Mouse (Mus musculus): ENCODE results near the gene Akap8l. TPM values are rescaled to one million over a fixed set of nuclear protein-coding genes. Genes with fewer than 3 reads are reported as not detected.

Akap8l gene
- polyA plus RNA-seq, 1 experiment from 2014 or later = 101 TPM

DNA sequence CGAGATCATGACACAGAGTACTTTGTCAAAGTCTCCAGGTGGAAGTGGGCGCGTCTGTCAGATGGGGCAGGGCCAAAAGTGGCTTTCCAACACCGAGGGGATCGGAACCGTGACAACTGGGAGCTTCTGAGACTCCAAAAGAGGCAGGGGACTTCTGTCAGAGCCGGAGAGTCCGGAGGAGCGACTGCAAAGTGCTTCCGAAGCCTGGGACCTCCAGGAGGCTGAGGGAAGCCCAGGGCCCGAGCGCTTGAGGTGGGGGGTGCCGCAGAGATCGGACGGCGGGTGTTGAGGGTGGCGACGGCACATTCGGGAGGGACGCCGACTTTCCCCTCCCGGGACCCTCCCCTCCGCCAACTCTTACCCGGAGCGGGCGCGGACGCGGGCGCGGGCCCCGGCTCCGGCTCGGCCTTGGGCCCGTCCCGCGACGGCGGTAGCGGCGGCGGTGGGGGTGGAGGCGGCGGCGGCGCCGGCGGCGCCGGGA lies 13.5 kb upstream of the Akap8l start:
- ATAC-seq (ENCODE audit: low read depth) = peak; percentile 48
- Histone ChIP-seq H3K36me3 (ENCODE audit: control insufficient read depth, insufficient read depth, low read length) (peaks cover 25% of the 10 kb centered on the region), H3K9me3 (ENCODE audit: control insufficient read depth, low read length) (no peaks in the 10 kb centered on the region), H3K27ac (ENCODE audit: low read length) (peak overlapping the region; percentile 59), H3K27me3 (ENCODE audit: control insufficient read depth, insufficient read depth, low read depth, low read length) (no peaks in the 10 kb centered on the region), H3K9ac (ENCODE audit: low read length) (peak overlapping the region; percentile 92), H3K4me3 (ENCODE audit: low read length) (peak overlapping the region; percentile 80), H3K4me2 (ENCODE audit: low read depth, low read length) (peak overlapping the region; percentile 93), H3K4me1 (replicated peaks; ENCODE audit: control insufficient read depth, insufficient read depth, low read length) (peaks cover 22% of the 10 kb centered on the region)
- WGBS = under 1% methylated on average over 33 of the region's 50 CpGs

DNA sequence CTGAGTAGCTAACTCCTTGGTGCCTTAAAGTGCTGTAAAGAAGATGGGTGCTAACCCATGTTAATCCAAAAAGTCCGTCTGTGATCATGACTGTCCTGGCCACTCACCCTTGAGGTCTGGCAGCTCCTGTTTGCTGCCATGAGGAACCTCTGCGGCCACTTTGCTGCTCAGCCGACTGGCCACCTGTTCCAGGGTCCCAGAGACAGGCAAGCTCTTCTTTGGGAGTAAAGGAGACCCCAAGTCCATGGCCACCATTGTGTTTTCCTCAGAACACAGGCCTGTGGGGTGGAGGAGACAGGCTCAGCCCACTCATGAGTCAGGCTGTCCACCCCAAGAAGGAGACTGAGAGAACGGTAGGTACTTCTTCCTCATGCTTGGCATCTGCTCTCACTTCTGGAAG lies 12.3 kb upstream of the Akap8l start:
- peak overlapping the region; percentile 92 for H3K9ac ChIP-seq (ENCODE audit: low read length)
- peak overlapping the region; percentile 93 for H3K4me2 ChIP-seq (ENCODE audit: low read depth, low read length)
- H3K4me1 ChIP-seq (replicated peaks; ENCODE audit: control insufficient read depth, insufficient read depth, low read length) = peaks cover 17% of the 10 kb centered on the region
- H3K4me3 ChIP-seq (ENCODE audit: low read length) = peak overlapping the region; percentile 80
- no peak overlapping the region for H3K27ac ChIP-seq (ENCODE audit: low read length)
- no peak for ATAC-seq (ENCODE audit: low read depth)
- no peaks in the 10 kb centered on the region for H3K27me3 ChIP-seq (ENCODE audit: control insufficient read depth, insufficient read depth, low read depth, low read length)
- H3K36me3 ChIP-seq (ENCODE audit: control insufficient read depth, insufficient read depth, low read length) = peaks cover 34% of the 10 kb centered on the region
- H3K9me3 ChIP-seq (ENCODE audit: control insufficient read depth, low read length) = no peaks in the 10 kb centered on the region
- 77% methylated on average over 4 of the region's 4 CpGs for WGBS

DNA sequence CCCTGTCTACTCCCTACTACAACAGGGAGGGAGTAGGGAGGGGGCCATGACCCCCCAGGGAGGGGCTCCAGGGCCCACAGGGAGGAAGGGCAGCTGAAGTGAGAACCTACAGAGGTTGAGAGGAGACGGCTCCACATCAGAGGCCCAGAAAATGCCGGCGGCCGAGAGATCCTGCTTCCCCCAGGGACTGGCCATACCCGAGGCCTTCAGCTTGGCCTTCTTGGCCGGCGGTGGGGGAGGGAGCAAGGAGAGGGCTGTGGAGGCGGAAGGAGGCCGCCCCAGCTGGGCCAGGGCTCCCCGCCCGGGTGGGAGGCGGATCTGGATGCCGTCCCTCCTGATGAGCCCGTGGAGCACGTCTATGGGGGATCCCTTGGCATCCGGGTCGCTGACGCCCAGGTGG lies 9.5 kb upstream of the Akap8l start:
- H3K4me1 ChIP-seq (replicated peaks; ENCODE audit: control insufficient read depth, insufficient read depth, low read length) = peaks cover 14% of the 10 kb centered on the region
- no peak overlapping the region for H3K27ac ChIP-seq (ENCODE audit: low read length)
- no peak overlapping the region for H3K9ac ChIP-seq (ENCODE audit: low read length)
- WGBS = 90% methylated on average over 10 of the region's 18 CpGs
- H3K9me3 ChIP-seq (ENCODE audit: control insufficient read depth, low read length) = no peaks in the 10 kb centered on the region
- no peak overlapping the region for H3K4me2 ChIP-seq (ENCODE audit: low read depth, low read length)
- ATAC-seq (ENCODE audit: low read depth) = no peak
- H3K4me3 ChIP-seq (ENCODE audit: low read length) = no peak overlapping the region
- H3K36me3 ChIP-seq (ENCODE audit: control insufficient read depth, insufficient read depth, low read length) = peaks cover 59% of the 10 kb centered on the region
- no peaks in the 10 kb centered on the region for H3K27me3 ChIP-seq (ENCODE audit: control insufficient read depth, insufficient read depth, low read depth, low read length)

DNA sequence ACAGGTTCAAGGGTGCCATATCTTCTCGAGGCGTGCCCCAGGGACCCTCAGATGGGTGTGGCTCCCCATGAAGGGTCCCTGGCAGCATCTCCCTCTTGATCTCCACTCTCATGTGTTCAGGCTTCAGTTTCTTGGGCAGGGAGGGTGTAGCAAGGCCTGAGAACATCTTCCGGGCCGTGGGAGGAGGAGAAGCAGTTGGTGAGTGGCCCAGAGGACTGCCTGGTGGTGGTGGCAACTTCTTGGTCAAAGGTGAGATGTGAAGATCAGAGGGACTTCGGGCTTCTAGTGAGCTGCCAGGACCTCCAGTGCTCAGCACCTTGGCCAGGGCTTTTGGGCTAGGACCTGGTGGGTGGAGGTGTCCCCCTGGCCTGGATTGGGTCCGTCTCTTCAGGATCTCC lies 8.5 kb upstream of the Akap8l start:
- H3K4me2 ChIP-seq (ENCODE audit: low read depth, low read length) = no peak overlapping the region
- H3K36me3 ChIP-seq (ENCODE audit: control insufficient read depth, insufficient read depth, low read length) = peaks cover 61% of the 10 kb centered on the region
- no peaks in the 10 kb centered on the region for H3K9me3 ChIP-seq (ENCODE audit: control insufficient read depth, low read length)
- no peak overlapping the region for H3K27ac ChIP-seq (ENCODE audit: low read length)
- 92% methylated on average over 6 of the region's 6 CpGs for WGBS
- no peak overlapping the region for H3K4me3 ChIP-seq (ENCODE audit: low read length)
- no peak overlapping the region for H3K9ac ChIP-seq (ENCODE audit: low read length)
- H3K4me1 ChIP-seq (replicated peaks; ENCODE audit: control insufficient read depth, insufficient read depth, low read length) = peaks cover 11% of the 10 kb centered on the region
- ATAC-seq (ENCODE audit: low read depth) = no peak
- no peaks in the 10 kb centered on the region for H3K27me3 ChIP-seq (ENCODE audit: control insufficient read depth, insufficient read depth, low read depth, low read length)

DNA sequence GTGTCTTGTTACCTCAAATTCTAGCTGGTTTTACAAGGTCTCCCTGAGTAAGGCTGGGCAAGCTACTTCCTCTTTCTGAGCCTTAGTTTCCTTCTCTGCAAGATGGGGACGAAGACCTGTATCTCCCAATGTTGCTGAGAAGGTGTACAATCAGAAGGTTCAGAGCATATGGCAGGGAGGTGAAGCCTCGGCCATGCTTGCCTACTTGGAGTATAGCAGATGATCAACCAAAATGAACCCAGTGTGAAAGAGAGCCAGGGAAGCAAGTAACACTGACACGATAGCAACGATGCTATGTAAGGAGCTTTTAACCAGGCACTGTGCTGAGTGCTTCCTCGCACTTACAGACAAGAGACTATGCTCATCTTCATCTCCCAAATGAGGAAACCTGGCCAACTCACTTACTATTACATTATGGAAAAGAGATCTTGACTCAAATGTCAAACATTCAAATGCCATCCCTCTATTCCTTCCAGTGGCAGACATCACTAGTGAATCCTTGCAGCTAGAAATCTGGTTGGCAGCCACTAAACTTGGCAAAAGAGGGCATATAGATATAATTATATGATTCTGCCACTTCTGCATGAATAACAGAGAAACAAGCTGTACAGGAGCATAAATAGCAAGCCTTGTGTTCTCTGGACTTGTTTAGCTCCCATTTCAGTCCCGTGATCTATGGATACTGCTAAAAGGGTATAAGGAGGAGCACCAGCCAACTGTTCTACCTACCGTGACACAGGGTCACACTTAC lies 8.0 kb upstream of the Akap8l start:
- Histone ChIP-seq H3K4me2 (ENCODE audit: low read depth, low read length) (no peak overlapping the region), H3K36me3 (ENCODE audit: control insufficient read depth, insufficient read depth, low read length) (peaks cover 61% of the 10 kb centered on the region), H3K27me3 (ENCODE audit: control insufficient read depth, insufficient read depth, low read depth, low read length) (no peaks in the 10 kb centered on the region), H3K4me1 (replicated peaks; ENCODE audit: control insufficient read depth, insufficient read depth, low read length) (peaks cover 10% of the 10 kb centered on the region), H3K27ac (ENCODE audit: low read length) (no peak overlapping the region), H3K9ac (ENCODE audit: low read length) (no peak overlapping the region), H3K9me3 (ENCODE audit: control insufficient read depth, low read length) (no peaks in the 10 kb centered on the region), H3K4me3 (ENCODE audit: low read length) (no peak overlapping the region)
- ATAC-seq (ENCODE audit: low read depth) = no peak
- 92% methylated on average over 7 of the region's 7 CpGs for WGBS

DNA sequence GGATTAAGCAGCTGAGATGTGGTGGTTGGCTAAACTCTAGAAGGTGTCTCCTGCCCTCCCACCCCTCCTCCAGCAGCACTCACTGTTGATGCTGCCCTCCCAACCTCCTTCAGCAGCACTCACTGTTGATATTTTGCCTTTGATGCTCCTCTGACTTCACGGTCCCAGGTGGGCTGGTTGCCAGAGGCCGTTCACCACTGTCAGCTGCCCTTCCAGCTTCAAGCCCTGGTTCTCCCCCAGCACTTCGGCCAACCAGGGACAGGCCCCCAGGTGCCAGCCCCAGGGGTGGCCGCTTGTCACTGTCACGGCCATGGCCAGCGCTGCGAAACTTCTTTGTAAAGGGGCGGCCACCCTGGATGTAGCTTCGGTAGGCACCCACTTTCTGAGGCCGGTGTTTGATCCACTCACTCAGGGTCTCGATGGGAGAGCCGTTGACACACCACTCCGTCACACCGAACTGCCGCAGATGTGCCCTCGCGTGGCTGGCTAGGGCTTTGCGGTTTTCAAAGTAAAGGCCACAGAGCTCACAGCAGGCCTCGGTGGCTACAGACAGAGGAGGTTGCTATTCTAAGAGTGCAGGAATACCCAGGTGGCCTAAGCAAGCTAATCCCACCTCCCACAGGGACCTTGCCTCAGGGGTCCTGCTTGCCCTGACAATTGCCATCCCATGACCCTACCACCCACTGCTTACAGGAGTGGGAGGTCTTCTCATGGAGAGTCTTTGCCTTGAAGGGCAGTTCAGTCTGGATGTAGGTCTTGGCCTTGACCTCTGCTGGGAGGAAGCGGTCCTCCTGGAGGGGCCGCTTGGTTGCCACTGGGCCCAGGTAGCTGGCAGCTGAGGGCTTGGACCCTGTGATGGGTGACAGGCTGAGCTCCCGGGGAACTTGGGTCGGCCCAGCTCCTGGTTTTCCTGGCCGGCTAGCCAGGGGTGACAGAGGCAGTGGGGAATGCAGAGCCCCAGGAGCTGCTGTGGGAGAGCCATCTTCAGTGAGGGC lies 6.7 kb upstream of the Akap8l start:
- H3K27me3 ChIP-seq (ENCODE audit: control insufficient read depth, insufficient read depth, low read depth, low read length) = no peaks in the 10 kb centered on the region
- no peak overlapping the region for H3K4me3 ChIP-seq (ENCODE audit: low read length)
- H3K9ac ChIP-seq (ENCODE audit: low read length) = no peak overlapping the region
- H3K36me3 ChIP-seq (ENCODE audit: control insufficient read depth, insufficient read depth, low read length) = peaks cover 61% of the 10 kb centered on the region
- ATAC-seq (ENCODE audit: low read depth) = no peak
- WGBS = 83% methylated on average over 24 of the region's 24 CpGs
- no peak overlapping the region for H3K4me2 ChIP-seq (ENCODE audit: low read depth, low read length)
- H3K27ac ChIP-seq (ENCODE audit: low read length) = no peak overlapping the region
- no peaks in the 10 kb centered on the region for H3K9me3 ChIP-seq (ENCODE audit: control insufficient read depth, low read length)
- no peaks in the 10 kb centered on the region for H3K4me1 ChIP-seq (replicated peaks; ENCODE audit: control insufficient read depth, insufficient read depth, low read length)

DNA sequence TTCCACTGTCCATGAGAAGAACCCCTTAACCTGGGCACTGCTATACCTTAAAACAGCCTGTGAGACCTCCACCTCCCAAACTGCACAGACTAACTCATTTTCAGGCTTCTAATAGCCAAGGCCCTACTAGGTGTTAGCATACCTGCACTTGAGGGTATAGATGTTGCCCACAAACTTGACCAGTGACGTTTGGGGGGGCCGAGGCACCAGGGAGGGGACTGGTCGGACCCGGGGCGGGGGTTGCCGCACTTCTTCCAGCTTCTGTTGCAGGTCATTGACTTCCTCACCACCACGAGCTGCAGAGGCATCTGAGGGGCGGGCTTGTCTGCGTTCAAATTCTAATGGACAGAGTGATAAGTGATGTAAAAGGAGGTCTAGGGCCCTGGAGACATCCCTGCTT lies 5.9 kb upstream of the Akap8l start:
- Histone ChIP-seq H3K9me3 (ENCODE audit: control insufficient read depth, low read length) (no peaks in the 10 kb centered on the region), H3K4me1 (replicated peaks; ENCODE audit: control insufficient read depth, insufficient read depth, low read length) (no peaks in the 10 kb centered on the region), H3K4me3 (ENCODE audit: low read length) (no peak overlapping the region), H3K4me2 (ENCODE audit: low read depth, low read length) (no peak overlapping the region), H3K36me3 (ENCODE audit: control insufficient read depth, insufficient read depth, low read length) (peaks cover 56% of the 10 kb centered on the region), H3K9ac (ENCODE audit: low read length) (no peak overlapping the region), H3K27me3 (ENCODE audit: control insufficient read depth, insufficient read depth, low read depth, low read length) (no peaks in the 10 kb centered on the region), H3K27ac (ENCODE audit: low read length) (no peak overlapping the region)
- WGBS = 82% methylated on average over 9 of the region's 9 CpGs
- ATAC-seq (ENCODE audit: low read depth) = no peak

DNA sequence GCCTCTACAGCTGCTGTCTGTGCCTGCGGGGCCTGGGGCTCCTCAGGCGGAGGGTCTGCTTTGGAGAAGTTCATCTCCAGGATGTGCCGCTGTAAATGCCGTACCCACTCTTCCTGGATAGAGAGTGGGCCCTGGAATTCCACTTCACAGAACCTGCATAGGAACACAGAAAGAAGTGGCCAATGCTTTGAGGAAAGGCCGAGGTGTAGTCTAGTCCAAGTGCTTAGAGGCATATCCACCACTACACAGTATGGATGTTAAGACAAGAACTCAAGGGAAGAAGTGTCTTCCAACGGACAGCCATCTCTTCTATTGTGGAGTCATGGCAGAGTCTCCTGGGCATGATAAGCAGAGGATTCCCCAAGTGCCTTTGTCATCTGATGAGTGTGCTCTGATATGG lies 4.6 kb upstream of the Akap8l start:
- H3K4me1 ChIP-seq (replicated peaks; ENCODE audit: control insufficient read depth, insufficient read depth, low read length) = no peaks in the 10 kb centered on the region; the same call in 1 of the 2 replicates
- H3K9me3 ChIP-seq (ENCODE audit: control insufficient read depth, low read length) = no peaks in the 10 kb centered on the region
- peaks cover 45% of the 10 kb centered on the region for H3K36me3 ChIP-seq (ENCODE audit: control insufficient read depth, insufficient read depth, low read length)
- no peak overlapping the region for H3K27ac ChIP-seq (ENCODE audit: low read length)
- H3K4me2 ChIP-seq (ENCODE audit: low read depth, low read length) = no peak overlapping the region
- 89% methylated on average over 6 of the region's 6 CpGs for WGBS
- no peak overlapping the region for H3K9ac ChIP-seq (ENCODE audit: low read length)
- no peak overlapping the region for H3K4me3 ChIP-seq (ENCODE audit: low read length)
- no peak for ATAC-seq (ENCODE audit: low read depth)
- no peaks in the 10 kb centered on the region for H3K27me3 ChIP-seq (ENCODE audit: control insufficient read depth, insufficient read depth, low read depth, low read length)

DNA sequence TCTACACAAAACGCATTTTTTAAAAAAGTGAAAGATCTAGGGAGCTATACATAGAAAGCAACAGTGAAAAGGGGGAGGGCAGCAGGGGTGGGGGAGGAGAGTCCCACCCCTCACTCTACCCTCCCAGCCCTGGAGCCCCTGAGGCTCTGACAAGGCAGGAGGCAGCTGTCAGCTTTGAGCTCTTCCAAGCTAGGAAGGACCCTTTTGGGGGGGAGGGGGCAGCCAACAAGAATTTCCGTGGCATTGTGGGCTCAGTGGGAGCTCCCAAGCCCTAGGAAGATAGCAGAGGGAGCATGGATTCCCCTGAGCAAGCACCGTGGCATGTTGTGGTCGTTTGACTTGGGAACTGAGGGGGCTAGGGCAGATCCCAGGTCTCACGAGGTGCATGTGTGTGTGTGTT lies 3.8 kb upstream of the Akap8l start:
- Histone ChIP-seq H3K9ac (ENCODE audit: low read length) (no peak overlapping the region), H3K4me2 (ENCODE audit: low read depth, low read length) (no peak overlapping the region), H3K9me3 (ENCODE audit: control insufficient read depth, low read length) (no peaks in the 10 kb centered on the region), H3K27me3 (ENCODE audit: control insufficient read depth, insufficient read depth, low read depth, low read length) (no peaks in the 10 kb centered on the region), H3K4me1 (replicated peaks; ENCODE audit: control insufficient read depth, insufficient read depth, low read length) (peaks cover 4% of the 10 kb centered on the region), H3K27ac (ENCODE audit: low read length) (no peak overlapping the region), H3K4me3 (ENCODE audit: low read length) (no peak overlapping the region), H3K36me3 (ENCODE audit: control insufficient read depth, insufficient read depth, low read length) (peaks cover 39% of the 10 kb centered on the region)
- no peak for ATAC-seq (ENCODE audit: low read depth)
- 68% methylated on average over 5 of the region's 5 CpGs for WGBS

Measured in lung, embryonic 16.5 days (tissue).